Mouse (Mus musculus): ENCODE results near the gene Sult5a1.

DNA sequence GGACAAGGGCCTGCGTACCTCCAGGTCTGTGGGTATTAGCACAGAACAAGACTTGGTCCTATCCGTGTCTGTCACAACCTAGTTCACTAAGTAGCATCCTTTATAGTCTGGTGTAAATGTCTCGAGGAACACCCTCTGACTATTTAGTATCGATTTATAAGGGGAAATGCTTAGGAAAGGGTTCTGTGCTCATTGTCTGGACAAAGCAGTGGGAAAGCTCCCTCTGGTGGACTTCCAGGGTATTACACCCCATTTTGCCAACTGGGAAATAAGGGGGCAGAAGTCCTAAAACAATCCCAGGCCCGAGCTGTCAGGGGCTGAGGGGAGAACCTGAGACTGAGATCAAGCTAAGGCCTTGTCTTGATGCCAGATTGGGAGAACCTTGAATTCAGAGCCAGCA lies 44.2 kb upstream of the Sult5a1 start:
- TF ChIP-seq CTCF (IDR thresholded peaks at IDR 0.05; ENCODE audit: borderline replicate concordance, insufficient read depth, low read depth, low read length) = peak; percentile 76
- no peak for TF ChIP-seq POLR2A (IDR thresholded peaks at IDR 0.05; ENCODE audit: borderline replicate concordance, insufficient read depth, low read length)

Measured in cerebellum, adult 2 months (tissue).